Mouse (Mus musculus) embryonic fibroblast, embryonic 13.5 days (primary cell): Measurements from ENCODE around the gene D6Ertd527e.

Source experiments
- CTCF ChIP-seq: IDR thresholded peaks from 2 replicates; pipeline ENCODE4 v1.5.1; 2011; ENCODE audit warnings: mild to moderate bottlenecking, control low read depth, low read length, moderate library complexity, borderline replicate concordance; ENCODE audit not compliant: insufficient read depth
- POLR2A ChIP-seq: IDR thresholded peaks from 2 replicates; pipeline ENCODE4 v1.6.1; 2011; ENCODE audit warnings: low read depth, mild to moderate bottlenecking, control low read depth, low read length, moderate library complexity

- TF ChIP-seq CTCF (no peak), POLR2A (no peak)
Measured at GRCm38 (mm10) chr6:87092476-87092875, 12.1 kb upstream of the D6Ertd527e start.
